Mouse (Mus musculus) bone marrow, adult 2 months (tissue): ENCODE results near the gene Btla.

Source experiments
- CTCF ChIP-seq: fragments of 200-500 bp; IDR thresholded peaks from 2 replicates; pipeline ENCODE4 v1.5.1; 2011; ENCODE audit warnings: low read length, control low read depth; ENCODE audit not compliant: control insufficient read depth, insufficient read depth
- POLR2A ChIP-seq: fragments of 200-500 bp; IDR thresholded peaks from 2 replicates; pipeline ENCODE4 v1.6.1; 2011; ENCODE audit warnings: low read depth, mild to moderate bottlenecking, control low read depth, low read length, borderline replicate concordance; ENCODE audit not compliant: control insufficient read depth

- TF ChIP-seq CTCF = 0 out of 2 replicates have a peak, but pooled peaks have one; percentile 33
- no peak for TF ChIP-seq POLR2A
These were observed 27.3 kb upstream of the Btla start for GRCm38 (mm10) chr16:45196816-45197215.
